Mouse (Mus musculus) B cell, adult 2 months (primary cell): ENCODE measurements around the gene 1700057G04Rik.

Source experiments
- DNase-seq, 2 experiments: peaks; one replicate each; pipeline ENCODE4 v3.0.0; 2022

1700057G04Rik gene

GRCm38 (mm10) chr9:92387404-92387803, 78.2 kb downstream of the 1700057G04Rik start:
- DNase-seq = no peak

- no peak for DNase-seq
Observed at GRCm38 (mm10) chr9:92402628-92403027, 93.5 kb downstream of the 1700057G04Rik start.
